ENCODE assay signal across 9 mouse cellular contexts in genomic region chr12:44601410-44602149, GRCm38 (mm10).
A peak's percentile ranks its signal among the peaks of the same experiment; 100 is the strongest.
DNase-seq lines count a peak whose midpoint lies in the region; ATAC-seq and TF ChIP-seq lines count a peak whose summit lies in the region.
"Had no signal": no experiment of that assay in that cellular context is flagged by ENCODE, and none has a peak within 500 bp of the region (broad histone marks: within the 10 kb centered on the region; RNA-seq: fewer than 3 reads in every experiment).

No protein-coding gene starts in this region.

- peak; percentile 42 for TF ChIP-seq CTCF in G1E (IDR thresholded peaks at IDR 0.05; ENCODE audit: low read depth, low read length)

- H3K36me3 ChIP-seq in G1E (replicated peaks), result no peaks in the 10 kb centered on the region
- no peaks in the 10 kb centered on the region for H3K36me3 ChIP-seq in heart, embryonic 10.5 days
- H3K36me3 ChIP-seq: limb, embryonic 12.5 days had no signal

- no peak for DNase-seq in G1E (ENCODE audit: low spot score)
- peak; percentile 72 for DNase-seq in adrenal gland, postnatal 25 days
- peak; percentile 58 for DNase-seq in embryo, embryonic 9.5 days (ENCODE audit: extremely low spot score)
- DNase-seq in heart, embryonic 10.5 days (ENCODE audit: low spot score), result peak; percentile 82
- peak; percentile 65 for DNase-seq in kidney, postnatal 14 days
- peak; percentile 71 for DNase-seq in lung, postnatal 14 days
- peak; percentile 86 for DNase-seq in retina, embryonic 14.5 days (ENCODE audit: low spot score)

- peaks cover 16% of the 10 kb centered on the region for H3K9me3 ChIP-seq in G1E (replicated peaks)
- no peaks in the 10 kb centered on the region for H3K9me3 ChIP-seq in heart, embryonic 10.5 days
- H3K9me3 ChIP-seq: limb, embryonic 12.5 days had no signal

- H3K27me3 ChIP-seq in G1E (ENCODE audit: insufficient read depth, low read length), result no peaks in the 10 kb centered on the region
- no peaks in the 10 kb centered on the region for H3K27me3 ChIP-seq in heart, embryonic 10.5 days (ENCODE audit: insufficient read depth, poor library complexity, severe bottlenecking)
- H3K27me3 ChIP-seq: limb, embryonic 12.5 days had no signal

- H3K4me3 ChIP-seq in G1E (ENCODE audit: low read depth, low read length), result no peak overlapping the region
- H3K4me3 ChIP-seq in heart, embryonic 10.5 days, result no peak overlapping the region
- H3K4me3 ChIP-seq: limb, embryonic 12.5 days had no signal

- no peaks in the 10 kb centered on the region for H3K4me1 ChIP-seq in G1E (ENCODE audit: insufficient read depth, low read depth, low read length)
- 0 out of 2 replicates have a peak, but pooled peaks cover 6% of the 10 kb centered on the region for H3K4me1 ChIP-seq in heart, embryonic 10.5 days
- H3K4me1 ChIP-seq: limb, embryonic 12.5 days had no signal

- no peak overlapping the region for H3K27ac ChIP-seq in heart, embryonic 10.5 days
- H3K27ac ChIP-seq: limb, embryonic 12.5 days had no signal

- ATAC-seq in G1E (ENCODE audit: extremely low read depth, insufficient number of reproducible peaks, low FRiP score, poor library complexity, severe bottlenecking), result no peak
- no peak for ATAC-seq in monocyte, adult 5-6 weeks (replicated peaks; ENCODE audit: insufficient number of reproducible peaks, low FRiP score, low TSS enrichment, poor library complexity, severe bottlenecking)

- WGBS in heart, embryonic 10.5 days, result 34% methylated on average over 16 of the region's 16 CpGs
